Mouse (Mus musculus): Measurements from ENCODE around the gene Plekhg4.

- TF ChIP-seq CTCF (IDR thresholded peaks at IDR 0.05; ENCODE audit: control insufficient read depth, insufficient read depth, insufficient read length) (no peak), CEBPB (IDR thresholded peaks at IDR 0.05; ENCODE audit: low read depth) (no peak), USF1 (IDR thresholded peaks at IDR 0.05; ENCODE audit: low read depth) (no peak), MYOD1 (IDR thresholded peaks at IDR 0.05; ENCODE audit: control insufficient read depth, insufficient read length, low read depth) (no peak), MYOG (IDR thresholded peaks at IDR 0.05; ENCODE audit: control insufficient read depth, extremely low read depth, insufficient read length) (no peak)
Measured at GRCm38 (mm10) chr8:105418992-105419391, 45.9 kb downstream of the Plekhg4 start.
